Mouse (Mus musculus): ENCODE measurements around the gene Capsl.

DNA sequence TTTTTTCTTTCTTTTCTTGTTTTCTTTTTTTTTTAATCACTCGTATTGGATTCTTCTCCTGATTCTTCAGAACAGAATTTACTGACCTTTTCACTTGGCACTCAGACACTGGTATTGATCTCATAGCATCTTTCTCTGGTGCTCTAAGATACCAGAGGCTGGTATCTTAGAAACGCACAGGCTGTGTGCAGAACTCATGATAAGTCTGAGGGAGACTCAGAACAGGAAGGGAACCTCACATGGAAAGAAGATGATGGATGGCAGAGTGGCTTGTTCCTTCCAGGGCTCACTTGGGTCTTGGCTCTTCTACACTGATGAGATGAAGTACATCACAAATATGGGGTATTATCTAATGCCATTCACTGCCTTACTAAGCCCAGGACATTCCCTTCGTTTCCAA, 36.8 kb downstream of the Capsl start:
- TF ChIP-seq POLR2A (IDR thresholded peaks at IDR 0.05; ENCODE audit: borderline replicate concordance, insufficient read depth, low read length) (no peak), CTCF (IDR thresholded peaks at IDR 0.05; ENCODE audit: borderline replicate concordance, insufficient read depth, low read depth, low read length) (no peak)

All from cerebellum, adult 2 months (tissue).